Mouse (Mus musculus) embryo, embryonic 11.5 days (tissue): Measurements from ENCODE around the gene Osgep.
"Not testable (repeated sequence)": the region's sequence is repeated elsewhere in the genome, so short reads cannot be mapped to it uniquely, and the experiment has no call there.

Source experiments
- DNase-seq: peaks from one replicate; pipeline ENCODE4 v3.0.0-alpha.2; 2012; ENCODE audit warnings: low read depth, low spot score

Osgep gene

GRCm38 (mm10) chr14:50876236-50876950 lies 48.3 kb downstream of the Osgep start:
- no peak for DNase-seq

- DNase-seq, result no peak
These were observed 49.0 kb downstream of the Osgep start for GRCm38 (mm10) chr14:50875591-50876230.

GRCm38 (mm10) chr14:50875175-50875574 lies 49.5 kb downstream of the Osgep start:
- DNase-seq, result no peak

GRCm38 (mm10) chr14:50871284-50871683 lies 53.4 kb downstream of the Osgep start:
- no peak for DNase-seq

- no peak for DNase-seq
These were observed 53.9 kb downstream of the Osgep start for GRCm38 (mm10) chr14:50870805-50871143.

- DNase-seq, result peak; percentile 67
These were observed 54.5 kb downstream of the Osgep start, which contains the start of gene Tep1 for GRCm38 (mm10) chr14:50869889-50870804. Gene Tep1, minus strand, starts transcription at chr14:50870560.

- DNase-seq, result no peak
These were observed 56.0 kb downstream of the Osgep start for GRCm38 (mm10) chr14:50868656-50869055.

- no peak for DNase-seq
These were observed 56.5 kb downstream of the Osgep start for GRCm38 (mm10) chr14:50868211-50868610.

GRCm38 (mm10) chr14:50866966-50867365 lies 57.7 kb downstream of the Osgep start:
- DNase-seq, result no peak

GRCm38 (mm10) chr14:50865005-50865404 lies 59.7 kb downstream of the Osgep start:
- not testable (repeated sequence) for DNase-seq

- no peak for DNase-seq
These were observed 62.1 kb downstream of the Osgep start for GRCm38 (mm10) chr14:50862641-50863040.
